Mouse (Mus musculus) gastrocnemius, postnatal 36 days (tissue): ENCODE data around the gene Atg13. TPM values are rescaled to one million over a fixed set of nuclear protein-coding genes. Genes with fewer than 3 reads are reported as not detected.
"Not testable (repeated sequence)": the region's sequence is repeated elsewhere in the genome, so short reads cannot be mapped to it uniquely, and the experiment has no call there.

Source experiments
- DNase-seq, 2 experiments: peaks; one replicate each; pipeline ENCODE4 v3.0.0; 2022
- intact Hi-C: fragments of 180-260 bp; cut with DNase I; formaldehyde crosslinking; loops from one replicate; pipeline ENCODE4 v1.15.1; 2025
- long read RNA-seq, 2 experiments: library from polyadenylated mRNA; stranded (forward); transcript quantifications; one replicate each; pipeline ENCODE4 v2.0.0; 2021
- total RNA-seq, 2 experiments: library from RNA; stranded (reverse); gene quantifications; 2 replicates each; pipeline ENCODE4 v1.2.3; 2021

The Atg13 gene
- total RNA-seq, result 10 to 100 TPM; 28.2 to 29.8 TPM
- long read RNA-seq, experiment 1, partial matches to known transcripts, result 2 of 9 reads
- long read RNA-seq, experiment 1, other reads (novel, unspliced or antisense), result 6 of 9 reads
- long read RNA-seq, experiment 2, partial matches to known transcripts, result 4 of 15 reads
- long read RNA-seq, experiment 2, other reads (novel, unspliced or antisense), result 9 of 15 reads

DNA sequence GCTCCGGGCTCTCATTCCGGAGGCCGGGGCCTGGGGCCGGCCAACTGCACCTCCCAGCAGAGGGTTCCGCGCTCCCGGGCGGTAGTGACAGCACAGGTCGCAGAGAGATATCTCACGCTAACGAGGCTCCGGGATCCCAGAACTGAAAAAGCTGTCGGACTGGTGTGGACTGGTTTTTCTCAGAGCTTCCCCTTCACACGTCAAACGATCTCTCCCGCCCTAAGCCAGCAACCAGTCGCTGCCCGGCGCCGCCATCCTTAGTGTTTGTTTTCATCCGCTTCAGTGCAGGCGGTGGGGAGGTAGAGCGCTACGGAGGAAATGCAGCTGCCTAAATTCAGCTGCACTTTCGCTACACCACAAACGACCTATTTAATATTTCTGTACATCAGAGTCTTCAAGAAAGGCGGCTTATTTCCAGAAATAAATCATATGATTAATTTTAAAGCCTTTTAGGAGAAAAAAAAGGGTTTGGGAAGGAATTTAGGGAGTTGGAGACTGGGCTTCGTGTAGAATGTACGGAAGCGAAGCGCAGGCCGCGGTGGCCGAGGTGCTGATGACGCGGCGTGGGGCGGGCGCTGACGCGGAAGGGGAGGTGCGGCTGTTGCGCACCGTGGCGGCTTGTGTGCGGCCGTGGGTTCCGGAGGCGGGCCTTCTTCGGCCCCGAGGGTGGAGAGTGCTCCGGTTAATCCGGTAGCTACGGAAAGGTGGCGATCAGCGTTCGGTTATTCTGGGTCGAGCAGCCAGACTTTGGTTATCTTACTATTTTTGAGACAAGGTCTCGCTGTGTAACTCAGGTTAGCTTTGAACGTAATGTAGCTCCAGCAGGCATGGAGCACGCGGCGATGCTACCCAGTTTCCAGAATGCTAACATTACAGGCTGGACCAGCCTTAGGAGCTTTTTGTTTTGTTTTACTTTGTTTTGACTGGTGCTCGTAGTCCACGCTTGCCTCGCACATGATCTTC is at the start of gene Atg13, which contains the start of gene Harbi1:
TSS of gene Atg13 (minus strand) at position 305 of the 963 bp plus-strand sequence.
TSS of gene Harbi1 (plus strand) at position 581 of the 963 bp plus-strand sequence.
- peak; percentile 90 to 91 for DNase-seq
- intact Hi-C loops, result loop anchor here (2.0 kb wide), 1 partner anchor 60 kb away; no protein-coding TSS in a partner anchor

DNA sequence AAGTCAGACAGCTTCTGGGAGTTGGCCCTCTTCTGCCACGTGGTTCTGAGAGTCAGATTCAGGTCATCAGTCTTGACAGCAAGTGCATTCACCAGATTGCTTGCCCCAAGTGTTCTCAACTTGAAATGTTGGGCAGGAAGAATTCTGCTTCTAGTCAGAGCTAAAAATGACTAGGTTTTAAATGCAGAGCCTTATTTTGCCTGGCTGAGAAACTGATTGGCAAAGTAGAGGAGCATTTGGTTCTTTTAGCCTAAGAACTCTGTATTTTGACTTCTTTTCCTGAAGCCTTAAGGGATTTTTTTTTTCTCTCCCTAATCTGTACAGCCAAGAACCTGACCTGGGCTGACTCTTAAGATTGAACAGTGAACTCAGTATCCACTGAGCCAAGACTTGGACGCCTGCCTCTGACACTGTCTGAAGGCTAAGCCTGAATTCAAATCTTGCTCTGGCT is 39.5 kb upstream of the Atg13 start:
- DNase-seq, result peak; percentile 41 to 79
- intact Hi-C loops, result no loop called here

DNA sequence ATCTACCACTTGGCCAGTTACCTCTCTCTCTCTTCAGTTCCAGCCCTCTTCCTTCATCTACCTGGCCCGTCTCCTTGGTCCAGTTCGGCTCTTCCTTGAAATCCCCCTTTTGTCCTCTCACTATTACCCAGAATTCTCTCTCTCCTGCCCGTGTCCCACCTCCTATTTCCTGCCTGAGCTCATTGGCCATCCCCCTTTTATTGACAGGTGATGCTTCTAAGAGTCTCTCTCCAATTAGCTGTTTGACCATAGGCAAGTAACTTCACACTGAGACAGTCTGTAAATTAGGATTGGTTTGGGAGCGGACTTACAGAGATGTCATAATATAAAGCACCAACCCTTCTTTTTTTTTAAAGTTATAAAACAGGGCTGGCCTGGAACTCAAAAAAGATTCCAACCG is 34.3 kb upstream of the Atg13 start:
- DNase-seq, result no peak
- intact Hi-C loops, result no loop called here

DNA sequence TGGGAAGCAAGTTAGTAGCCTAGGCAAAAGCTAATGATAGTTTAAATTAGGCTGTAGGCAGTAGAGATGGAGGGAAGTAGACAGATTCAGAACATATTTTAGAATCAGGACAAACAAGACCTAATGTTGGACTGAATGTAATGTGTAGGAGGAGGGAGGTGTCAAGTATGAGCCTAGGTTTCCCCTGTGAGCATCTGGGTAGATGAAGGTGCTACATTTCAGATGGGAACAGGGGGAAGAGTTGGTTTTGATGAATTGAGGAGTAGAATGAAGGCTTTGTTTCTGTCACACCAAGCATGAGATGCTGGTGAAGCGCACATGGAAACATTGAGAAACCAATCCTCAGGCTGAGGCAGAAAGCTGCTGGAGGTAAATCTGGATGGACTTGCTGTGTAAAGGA is 29.2 kb upstream of the Atg13 start:
- DNase-seq, result no peak
- intact Hi-C loops, result no loop called here

DNA sequence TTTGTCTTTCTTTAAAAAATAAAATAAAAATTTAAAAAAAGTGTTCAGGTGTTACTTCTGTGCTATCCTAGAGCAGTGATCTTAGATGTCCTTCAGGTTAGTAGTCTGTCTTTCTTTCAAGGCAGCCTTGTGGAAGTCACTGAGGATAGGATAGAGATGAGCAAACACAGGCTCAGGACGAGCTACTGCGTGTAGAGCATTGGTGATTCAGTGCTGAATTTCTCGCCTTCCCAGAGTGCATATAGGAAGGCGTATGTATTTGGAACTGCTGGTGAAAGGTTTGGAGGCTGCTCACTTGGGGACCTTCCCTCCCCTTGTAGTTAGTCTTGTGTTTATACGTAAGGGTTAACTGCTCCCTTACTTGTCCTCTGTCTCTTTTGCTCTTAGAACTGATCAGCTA is 24.8 kb upstream of the Atg13 start:
- no peak for DNase-seq
- intact Hi-C loops, result no loop called here

DNA sequence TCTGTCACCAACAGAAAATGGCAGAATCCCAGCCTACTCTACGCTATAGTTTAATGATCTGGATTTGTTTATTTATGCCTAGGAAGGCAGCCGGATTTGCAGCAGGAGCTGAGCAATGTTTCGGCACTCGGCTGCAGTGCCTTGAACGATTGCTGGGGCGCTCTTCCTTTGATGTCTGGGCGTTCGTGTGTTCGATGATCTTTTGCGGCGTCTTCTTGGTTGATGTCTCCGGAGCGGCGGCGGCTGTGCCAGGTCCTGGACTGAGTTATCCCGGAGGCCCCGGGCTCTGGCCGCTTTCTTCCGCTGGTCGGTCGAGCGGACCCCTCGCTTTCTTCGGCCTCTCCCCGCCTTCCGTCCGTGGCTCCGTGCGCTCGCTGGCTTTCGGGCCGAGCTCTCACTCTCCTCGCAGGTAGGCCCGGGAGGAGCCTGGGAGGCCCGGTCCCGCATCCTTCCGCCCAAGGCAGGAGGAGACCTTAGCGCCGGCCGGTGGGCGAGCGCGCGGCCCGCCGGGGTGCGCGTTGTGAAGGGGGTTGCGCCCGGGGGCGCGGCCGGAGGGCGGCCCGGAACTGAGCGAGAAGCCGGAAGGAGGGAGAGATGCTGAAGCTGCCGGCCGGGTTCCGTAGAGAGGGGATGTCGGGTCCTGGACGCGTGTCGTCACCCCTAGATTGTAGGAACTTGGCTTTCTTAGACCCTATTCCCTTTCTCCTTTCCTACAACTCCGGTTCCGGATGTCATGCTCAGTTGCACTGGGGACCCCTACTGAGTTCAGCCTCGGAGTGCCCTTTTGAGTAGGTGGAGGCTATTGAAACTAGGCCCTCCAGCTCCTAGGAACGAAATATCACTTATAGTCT is 19.8 kb upstream of the Atg13 start, which contains the start of gene Ambra1:
TSS of gene Ambra1 (plus strand) at position 164 of the 851 bp plus-strand sequence.
- intact Hi-C loops, result no loop called here
- peak; percentile 71 to 88 for DNase-seq

DNA sequence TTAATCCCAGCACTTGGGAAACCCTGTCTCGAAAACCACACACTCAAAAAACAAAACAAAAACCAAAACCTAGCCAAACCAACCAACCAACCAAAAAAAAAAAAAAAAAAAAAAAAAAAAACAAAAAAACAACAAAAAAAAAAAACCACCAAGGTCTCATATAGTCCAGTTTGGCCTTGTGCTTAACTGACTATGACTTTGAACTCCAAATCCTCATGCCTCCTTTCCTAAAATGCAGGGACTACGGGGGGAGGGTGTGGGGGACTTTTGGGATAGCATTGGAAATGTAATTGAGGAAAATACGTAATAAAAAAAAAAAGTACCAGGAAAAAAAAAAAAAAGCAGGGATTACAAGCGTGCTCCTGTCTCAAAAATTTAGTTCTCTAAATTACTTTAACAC is 19.2 kb upstream of the Atg13 start:
- intact Hi-C loops, result no loop called here
- DNase-seq, result no peak

DNA sequence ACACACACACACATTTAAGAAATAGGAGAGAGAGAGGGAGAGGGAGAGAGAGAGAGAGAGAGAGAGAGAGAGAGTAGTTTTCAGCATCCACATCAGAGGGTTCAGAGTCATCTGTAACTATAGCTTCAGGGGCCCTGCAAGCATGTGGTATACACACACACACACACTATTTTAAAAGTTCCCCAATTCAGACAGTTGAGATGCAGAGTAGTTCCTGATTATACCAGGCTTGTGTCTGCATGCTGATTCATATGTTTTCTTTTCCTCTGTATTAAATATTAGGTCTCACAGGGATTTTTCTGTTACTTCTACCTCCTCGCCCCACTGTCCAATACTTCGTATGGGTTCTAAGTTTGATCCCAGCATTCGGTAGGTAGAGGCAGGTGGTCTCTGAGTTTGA is 16.6 kb upstream of the Atg13 start:
- DNase-seq, result no peak
- intact Hi-C loops, result no loop called here

DNA sequence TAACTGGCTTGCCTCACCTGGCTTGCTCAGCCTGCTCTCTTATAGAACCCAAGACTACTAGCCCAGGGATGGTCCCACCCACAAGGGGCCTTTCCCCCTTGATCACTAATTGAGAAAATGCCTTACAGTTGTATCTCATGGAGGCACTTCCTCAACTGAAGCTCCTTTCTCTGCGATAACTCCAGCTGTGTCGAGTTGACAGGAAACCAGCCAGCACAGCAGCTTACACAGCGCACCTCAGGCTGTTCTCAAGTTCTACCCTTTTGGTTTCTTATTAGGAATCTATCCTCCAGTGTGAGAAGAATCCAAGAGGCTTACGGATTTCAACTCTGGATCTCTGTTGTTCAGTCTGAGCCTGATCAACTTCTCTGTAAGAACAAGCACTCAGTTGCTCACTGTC is 15.1 kb upstream of the Atg13 start:
- DNase-seq, intact Hi-C loops: not testable (repeated sequence)

DNA sequence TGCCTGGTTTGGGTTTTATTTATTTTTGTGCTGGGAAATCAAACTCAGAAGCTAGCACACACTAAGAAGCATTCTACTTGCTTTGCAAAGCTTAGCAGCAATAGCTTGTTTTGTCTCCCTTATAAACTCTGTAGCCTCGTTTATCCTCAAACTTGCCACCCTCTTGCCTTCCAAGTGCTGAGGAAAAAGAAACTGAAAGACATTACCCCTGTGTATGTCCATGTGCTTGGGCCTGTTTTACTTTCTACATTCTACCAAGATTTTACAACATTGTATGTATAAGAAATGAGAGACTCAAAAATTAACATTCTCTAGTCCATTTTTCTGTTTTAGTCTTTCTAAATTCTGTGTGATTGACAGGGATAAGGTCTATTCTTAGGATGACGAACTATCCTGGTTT is 14.3 kb upstream of the Atg13 start:
- intact Hi-C loops, result no loop called here
- DNase-seq, result no peak

DNA sequence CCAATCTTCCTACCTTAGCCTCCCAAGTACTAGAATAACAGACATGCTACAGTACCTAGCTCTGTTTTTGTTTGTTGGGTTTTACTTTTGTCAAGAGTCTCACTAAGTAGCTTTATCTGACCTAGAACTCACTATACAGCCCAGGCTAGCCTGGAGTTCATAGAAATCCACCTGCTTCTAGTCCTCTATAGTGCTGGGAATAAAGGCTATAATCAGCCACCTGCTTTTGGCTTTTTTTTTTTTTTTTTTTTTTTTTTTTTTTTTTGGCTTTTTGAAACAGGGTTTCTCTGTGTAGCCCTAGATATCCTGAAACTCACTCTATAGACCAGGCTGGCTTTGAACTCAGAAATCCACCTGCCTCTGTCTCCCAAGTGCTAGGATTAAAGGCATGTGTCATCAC is 13.6 kb upstream of the Atg13 start:
- intact Hi-C loops, result no loop called here
- DNase-seq, result no peak

DNA sequence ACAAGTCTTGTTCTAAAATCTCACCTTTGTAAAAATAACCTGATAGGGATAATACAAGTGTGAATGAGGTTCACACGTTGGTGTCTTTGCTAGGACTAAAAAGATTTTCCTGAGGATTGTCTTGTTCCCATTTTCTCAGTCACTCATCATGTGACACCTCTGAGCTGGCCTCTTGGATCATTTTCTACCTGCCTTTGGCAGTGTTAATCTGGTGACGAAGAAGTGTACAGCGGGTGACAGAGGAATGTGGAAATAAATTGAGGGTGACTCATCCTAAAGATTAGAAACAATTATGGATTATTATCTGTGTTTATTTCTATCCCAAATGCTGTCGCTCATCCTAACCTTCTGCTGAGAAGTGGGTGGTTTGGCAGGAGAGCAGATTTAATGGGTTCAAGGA is 13.0 kb upstream of the Atg13 start:
- intact Hi-C loops, result no loop called here
- no peak for DNase-seq

DNA sequence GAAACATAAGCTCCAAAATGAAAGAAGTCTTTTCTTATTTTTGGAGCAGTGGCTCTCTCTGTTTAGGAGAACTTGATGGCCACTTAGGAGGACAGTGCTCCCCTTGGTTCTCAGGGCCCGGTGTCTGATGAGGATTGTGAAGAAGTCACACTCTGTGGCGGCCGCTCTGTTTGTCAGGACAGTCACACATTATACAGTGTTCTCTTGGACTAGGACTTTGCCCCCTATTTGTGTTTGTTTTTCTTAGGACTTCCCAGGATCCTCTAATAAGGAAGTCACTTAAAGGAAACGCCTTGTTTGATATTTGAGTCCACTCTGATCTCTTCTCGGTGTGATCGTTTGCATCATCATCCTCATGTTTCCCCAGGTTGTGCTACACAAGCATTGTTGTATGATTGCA is 7.9 kb upstream of the Atg13 start:
- intact Hi-C loops, result no loop called here
- no peak for DNase-seq

DNA sequence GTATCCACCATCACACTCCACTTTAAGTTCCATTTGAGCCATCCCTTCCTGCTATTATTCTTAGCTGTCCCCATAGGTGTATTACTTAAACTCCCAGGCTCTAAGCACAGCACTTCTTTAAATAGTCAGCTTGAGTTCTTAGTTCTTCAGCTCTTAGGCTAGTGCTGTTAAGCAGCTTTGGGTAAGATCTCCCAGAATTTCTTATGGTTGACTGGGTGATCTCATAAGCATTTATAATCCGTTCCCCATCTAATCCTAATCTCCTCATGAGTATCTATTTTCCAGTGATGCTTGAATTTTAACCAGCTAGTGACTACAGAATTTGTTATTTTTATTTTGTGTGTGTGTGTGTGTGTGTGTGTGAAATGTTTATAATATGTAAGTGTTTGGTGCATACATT is 4.5 kb upstream of the Atg13 start:
- DNase-seq, result no peak
- intact Hi-C loops, result no loop called here

DNA sequence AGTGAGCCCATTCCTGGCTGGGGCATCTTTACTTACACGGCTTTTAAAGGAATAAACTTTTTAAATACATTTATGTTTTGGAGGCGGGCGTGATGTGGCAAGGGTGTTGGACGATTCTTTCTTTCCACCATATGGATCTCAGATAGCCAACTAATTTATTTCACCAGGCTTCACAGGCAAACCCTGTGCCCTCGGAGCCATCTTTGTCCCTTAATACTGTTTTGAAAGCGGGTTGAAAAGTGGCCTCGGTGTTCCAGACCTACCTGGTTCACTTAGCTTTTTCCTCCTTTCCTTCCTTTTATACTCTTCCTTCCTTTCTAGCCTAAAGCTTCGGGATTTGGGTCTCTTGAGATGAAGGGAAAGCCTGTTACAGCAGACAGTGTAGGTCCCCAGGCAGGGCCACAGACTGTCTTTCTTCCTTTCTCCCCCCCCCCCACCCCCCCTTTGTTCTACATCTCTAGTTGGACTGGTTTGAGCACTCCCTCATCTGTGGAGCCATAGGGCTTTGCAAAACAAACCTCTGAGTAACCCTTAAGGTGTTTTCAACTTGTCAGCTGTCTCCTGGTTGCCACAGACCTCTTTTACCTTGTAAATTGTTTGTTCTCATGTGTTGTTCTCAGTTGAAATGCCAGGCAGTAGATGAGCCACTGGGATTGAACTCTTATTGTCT is 1.0 kb upstream of the Atg13 start:
- no peak for DNase-seq
- intact Hi-C loops, result loop anchor here (2.0 kb wide), 1 partner anchor 61 kb away; no protein-coding TSS in a partner anchor

DNA sequence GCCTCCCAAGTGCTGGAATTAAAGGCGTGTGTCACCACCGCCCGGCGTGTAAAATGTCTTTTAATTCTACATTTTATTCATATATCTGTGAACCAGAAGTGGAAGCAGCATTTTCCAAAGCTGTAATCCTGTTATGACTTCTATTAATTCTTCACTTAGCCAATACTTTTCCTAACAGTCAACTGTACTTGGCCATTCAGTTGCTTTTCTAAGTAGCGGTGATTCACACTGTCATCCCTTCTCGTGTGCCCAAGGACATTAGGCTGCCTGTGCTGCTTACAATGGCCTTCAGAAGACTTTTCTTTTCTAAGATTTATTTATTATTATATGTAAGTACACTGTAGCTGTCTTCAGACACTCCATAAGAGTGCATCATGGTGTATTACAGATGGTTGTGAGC is 2.0 kb downstream of the Atg13 start:
- DNase-seq, result no peak
- intact Hi-C loops, result loop anchor here (10.0 kb wide), 1 partner anchor 216 kb away; the partner anchor contains the start of gene Chrm4

DNA sequence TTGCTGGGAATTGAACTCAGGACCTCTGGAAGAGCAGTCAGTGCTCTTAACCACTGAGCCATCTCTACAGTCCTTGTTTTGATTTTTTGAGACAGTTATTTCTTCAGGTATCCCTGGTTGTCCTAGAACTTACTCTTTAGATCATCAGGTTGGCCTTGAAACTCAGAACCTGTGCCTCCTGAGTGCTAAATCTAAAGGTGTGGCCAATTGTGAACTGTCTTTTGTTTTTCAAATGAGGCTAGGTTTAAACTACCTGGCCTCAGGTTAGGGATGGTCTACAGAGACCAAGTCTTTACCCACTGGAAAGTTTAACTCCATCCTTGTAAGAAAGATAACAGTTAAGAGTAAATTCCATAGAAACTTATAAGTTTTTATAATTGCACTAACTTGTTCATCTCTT is 3.9 kb downstream of the Atg13 start:
- DNase-seq, result no peak
- intact Hi-C loops, result loop anchor here (10.0 kb wide), 1 partner anchor 218 kb away; the partner anchor contains the start of gene Chrm4

DNA sequence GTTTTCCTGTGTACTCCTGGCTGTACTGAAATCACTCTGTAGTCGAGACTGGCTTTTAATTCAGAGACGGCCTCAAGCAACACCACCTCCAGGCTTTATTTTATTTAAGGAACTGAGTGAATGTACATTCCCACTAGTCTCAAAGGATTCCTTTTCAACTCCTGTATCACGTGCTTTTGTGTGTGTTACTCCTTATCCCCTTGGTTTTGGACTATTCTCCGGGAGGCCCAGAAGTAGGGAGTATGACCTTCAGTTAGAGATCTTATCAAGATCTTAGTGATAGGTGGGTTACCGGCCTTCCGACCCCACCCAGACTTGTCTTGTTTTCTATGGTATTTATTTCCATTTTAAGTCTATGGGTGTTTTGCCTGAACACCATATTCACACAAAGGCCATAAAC is 4.6 kb downstream of the Atg13 start:
- no peak for DNase-seq
- intact Hi-C loops, result loop anchor here (10.0 kb wide), 1 partner anchor 219 kb away; the partner anchor contains the start of gene Chrm4

DNA sequence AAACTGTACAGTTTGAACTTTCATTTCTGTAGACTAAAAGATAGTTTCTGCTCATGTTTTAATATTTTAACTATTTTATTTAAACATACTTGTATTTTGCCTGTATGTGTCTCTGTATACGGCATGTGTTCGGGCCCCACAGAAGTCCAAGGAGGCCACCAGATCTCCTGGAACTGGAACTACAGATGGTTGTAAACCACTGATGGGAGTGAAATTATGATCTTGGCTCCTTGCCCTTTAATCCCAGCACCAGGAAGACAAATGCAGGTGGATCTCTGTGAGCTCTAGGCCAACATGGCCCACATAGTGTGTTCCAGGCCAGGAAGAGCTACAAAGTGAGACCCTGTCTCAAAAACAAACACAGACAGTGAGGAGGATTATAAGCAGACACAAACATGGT is 9.0 kb downstream of the Atg13 start:
- no peak for DNase-seq
- intact Hi-C loops, result loop anchor here (10.0 kb wide), 1 partner anchor 223 kb away; the partner anchor contains the start of gene Chrm4

DNA sequence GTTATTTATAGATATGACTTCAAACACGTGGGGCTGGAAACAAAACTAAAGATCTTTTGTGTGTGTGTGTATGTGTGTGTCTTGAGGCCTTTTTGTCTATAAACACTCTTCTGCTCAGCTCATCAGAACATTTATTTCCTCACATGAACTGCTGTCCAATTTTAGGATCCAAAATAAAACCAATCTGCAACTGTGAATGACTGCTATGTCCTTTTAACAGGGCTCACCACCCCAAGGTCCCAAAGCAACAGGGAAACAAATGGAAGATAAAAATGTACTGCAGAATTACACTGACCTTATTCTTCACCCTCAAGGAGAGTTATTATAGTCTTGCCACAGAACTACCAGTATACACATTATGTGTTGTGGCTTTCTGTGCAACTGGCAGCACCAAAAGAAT is 11.2 kb downstream of the Atg13 start:
- DNase-seq, result no peak
- intact Hi-C loops, result no loop called here
